Mouse (Mus musculus) kidney, adult 8-10 months (tissue): Measurements from ENCODE around the gene Gprc5b.
A peak's percentile ranks its signal among the peaks of the same experiment; 100 is the strongest.

Experiments used
- DNase-seq, 2 experiments: peaks; one replicate each; pipeline ENCODE4 v3.0.0; 2022

Gprc5b gene

DNA sequence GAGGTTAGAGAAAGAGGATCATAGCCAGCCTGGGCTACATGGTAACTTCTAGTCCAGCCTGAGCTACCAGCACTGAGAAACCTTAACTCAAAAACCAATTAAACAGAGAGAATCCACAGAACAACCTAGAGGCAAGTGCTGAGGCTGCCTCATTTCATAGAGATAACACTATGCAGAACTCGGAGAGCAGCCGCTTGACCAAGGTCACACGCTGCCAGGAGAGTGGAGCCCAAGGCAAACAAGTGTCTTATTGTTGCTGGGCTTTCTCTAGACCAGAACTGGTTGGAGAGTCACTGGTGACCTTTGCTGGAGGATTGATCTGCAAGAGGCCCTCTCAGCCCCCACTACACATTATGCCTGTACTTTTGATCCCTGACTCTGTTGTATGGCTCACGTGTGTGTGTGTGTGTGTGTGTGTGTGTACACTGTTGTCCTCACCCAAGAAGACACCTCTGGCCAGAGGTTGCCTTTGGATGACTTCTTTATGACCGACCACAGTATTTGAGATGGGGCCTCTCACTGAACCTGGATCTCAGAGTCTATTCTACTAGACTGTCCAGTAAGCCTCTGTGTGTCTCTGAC, 5.6 kb downstream of the Gprc5b start:
- no peak for DNase-seq

DNA sequence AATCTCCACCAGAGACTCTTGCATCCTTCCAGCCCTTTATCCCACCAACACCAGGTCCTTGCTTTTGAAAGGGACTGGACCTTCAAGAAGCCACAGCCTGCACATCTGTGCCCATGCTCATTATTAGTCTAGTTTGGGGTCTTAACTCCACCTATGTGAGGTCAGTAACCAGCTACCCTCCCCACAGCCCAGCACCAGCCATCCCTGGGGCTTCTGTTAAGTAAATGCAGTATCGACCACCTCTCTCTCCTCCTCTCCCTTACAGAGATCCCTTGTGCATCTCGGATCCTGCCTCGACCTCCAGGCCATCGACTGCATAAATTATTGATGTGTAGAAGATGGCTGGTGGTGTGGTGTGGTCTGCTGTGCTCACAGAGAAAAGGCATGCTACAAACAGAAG, 8.6 kb downstream of the Gprc5b start:
- DNase-seq: no peak

DNA sequence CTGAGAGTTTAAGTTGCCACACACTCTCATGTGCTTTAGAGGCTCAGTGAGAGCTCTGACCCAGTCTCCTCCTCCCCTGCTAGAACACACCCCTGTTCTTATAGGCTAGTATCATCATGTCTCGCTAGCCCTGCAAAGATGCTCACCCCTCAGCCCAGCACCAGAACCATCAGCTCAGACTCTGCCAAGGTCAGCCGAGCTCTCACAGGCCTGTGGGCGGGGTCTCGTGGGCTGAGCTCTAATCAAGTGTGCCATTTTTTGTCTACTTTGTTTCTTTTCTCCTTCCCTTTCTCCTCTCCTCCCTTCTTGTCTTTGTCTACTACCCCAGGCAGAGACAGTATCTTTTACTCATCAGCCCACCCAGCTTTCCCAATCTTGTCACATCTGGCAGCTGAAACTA, 9.2 kb downstream of the Gprc5b start:
- no peak for DNase-seq

DNA sequence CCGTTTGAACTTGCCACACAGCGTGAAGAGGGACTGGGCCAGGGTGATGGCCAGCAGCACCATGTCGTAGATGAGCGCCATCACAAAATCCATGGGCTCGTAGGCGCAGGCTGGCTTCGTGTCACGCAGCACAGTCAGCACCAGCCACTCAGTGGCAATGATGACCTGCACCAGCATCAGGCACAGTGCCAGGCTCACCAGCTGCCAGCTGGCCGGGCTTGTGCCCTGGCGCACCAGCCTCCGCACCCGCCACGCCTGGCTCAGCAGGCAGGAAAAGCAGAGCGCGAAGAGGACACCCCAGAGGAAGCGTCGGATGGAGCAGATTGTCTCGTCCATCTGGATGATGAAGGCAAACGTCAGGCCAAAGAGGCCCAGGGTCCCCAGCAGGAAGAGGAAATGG, 11.1 kb downstream of the Gprc5b start:
- DNase-seq: peak; percentile 47 to 55

DNA sequence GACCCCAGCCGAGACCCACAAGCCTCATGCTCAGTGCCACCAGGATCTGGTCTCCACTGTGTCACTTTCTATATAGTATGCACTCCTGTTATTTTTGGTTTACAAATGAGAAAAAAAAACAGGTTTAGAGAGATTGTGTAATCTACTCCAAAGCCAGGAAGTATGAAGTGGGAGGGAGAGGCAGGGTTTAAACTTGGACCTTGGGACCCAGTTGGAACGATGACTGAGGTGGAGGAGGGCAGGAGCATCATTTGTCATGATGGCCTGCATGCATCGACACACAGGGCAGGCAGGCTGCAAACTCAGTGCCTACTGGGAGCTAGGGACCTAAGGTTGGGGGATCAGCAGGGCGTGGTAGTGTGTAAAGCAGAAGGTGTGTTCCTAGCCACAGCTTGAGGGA, 12.4 kb downstream of the Gprc5b start:
- DNase-seq: no peak

DNA sequence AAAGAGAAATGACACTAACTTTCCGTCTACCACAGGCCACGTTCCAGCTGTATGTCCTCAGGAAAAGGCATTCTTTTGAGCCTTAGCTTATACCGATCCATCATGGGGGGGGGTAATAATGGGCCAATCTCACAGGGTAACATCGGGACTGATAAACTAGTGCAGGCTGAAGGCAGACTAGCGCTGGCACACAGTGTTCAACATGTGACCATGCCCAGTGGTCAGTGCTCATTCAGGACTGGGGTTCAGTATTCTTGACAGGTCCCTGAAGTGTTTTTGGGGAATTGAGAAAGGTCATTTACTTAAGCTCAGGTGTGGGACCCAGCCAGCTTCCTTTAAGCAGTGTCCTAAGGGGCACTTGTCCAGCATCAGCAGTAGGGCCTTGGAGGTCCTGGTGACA, 13.2 kb downstream of the Gprc5b start:
- no peak for DNase-seq

DNA sequence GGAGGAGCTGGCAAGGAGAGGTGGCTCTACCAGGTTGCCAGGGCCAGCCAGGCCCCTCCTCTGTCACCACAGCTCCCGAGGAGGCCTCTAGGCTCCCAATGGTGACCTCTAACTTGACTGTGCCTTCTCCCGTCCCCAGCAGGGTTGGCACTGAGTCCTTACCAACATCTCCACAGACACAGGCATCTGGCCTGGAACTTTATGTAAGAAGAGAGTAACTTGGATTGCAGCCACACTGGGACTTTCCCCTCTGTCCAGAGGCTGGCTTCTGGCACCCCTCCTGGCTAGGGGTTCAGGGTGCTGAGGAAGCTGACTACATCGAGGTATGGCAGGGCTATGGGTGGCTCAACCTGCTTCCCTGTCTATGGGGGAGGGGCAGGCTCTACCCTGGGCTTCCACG, 13.7 kb downstream of the Gprc5b start:
- DNase-seq: peak; percentile 25 to 59

DNA sequence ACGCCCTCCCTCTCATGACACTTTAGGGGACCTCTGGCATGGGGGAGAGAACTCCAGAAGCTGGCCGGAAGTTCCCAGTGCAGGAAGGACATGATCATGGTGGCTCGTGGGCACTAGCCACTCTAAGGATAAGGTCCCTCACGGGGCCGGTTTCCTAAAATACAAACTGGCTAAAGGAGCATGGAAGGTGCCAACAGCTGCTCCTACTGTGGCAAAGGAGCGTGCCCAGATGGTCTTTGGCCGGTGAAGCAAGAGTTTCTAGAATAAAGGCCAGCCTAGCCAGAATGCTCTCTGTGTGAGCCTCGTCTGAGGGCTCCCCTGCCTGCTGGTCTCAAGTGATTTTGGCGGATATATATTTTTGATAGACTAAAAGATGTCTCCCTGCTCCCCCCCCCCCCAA, 15.3 kb downstream of the Gprc5b start:
- no peak for DNase-seq

DNA sequence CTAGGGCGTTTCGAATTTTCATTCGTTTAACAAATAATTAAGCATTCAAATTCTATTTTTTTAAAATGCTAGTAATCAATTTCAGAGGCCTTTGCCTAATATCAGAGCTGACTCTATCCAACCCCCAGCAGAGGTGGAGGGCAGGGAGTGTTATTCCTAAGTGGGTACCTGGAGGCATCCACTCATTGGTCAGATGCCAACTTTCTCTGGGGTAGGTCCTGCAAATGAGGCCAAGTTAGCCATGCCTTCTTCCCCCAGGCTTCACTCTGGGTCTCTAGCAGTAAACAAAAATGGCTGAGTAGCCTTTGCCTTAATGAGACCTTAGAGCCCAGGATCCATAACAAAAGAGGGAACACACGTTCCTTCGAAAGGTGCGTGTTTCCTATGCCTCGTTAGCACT, 15.9 kb downstream of the Gprc5b start:
- no peak for DNase-seq

DNA sequence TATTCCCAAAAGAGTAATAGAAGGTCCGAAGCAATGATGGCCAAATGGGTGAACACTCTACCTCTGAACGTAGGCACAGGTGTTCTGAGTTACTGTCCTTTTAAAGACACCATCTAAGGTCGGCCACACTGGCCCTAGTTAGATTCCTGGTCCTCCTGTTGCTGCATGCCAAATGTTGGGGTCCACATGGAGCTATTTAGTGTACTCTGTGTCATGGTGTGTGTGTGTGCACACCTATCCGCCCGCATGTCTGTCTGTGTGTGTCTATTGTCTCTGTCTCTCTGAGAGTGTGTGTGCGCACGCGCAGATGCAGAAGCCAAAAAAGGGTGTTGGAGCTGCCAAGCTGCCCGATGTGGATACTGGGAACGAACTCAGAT, 17.9 kb downstream of the Gprc5b start:
- no peak for DNase-seq

DNA sequence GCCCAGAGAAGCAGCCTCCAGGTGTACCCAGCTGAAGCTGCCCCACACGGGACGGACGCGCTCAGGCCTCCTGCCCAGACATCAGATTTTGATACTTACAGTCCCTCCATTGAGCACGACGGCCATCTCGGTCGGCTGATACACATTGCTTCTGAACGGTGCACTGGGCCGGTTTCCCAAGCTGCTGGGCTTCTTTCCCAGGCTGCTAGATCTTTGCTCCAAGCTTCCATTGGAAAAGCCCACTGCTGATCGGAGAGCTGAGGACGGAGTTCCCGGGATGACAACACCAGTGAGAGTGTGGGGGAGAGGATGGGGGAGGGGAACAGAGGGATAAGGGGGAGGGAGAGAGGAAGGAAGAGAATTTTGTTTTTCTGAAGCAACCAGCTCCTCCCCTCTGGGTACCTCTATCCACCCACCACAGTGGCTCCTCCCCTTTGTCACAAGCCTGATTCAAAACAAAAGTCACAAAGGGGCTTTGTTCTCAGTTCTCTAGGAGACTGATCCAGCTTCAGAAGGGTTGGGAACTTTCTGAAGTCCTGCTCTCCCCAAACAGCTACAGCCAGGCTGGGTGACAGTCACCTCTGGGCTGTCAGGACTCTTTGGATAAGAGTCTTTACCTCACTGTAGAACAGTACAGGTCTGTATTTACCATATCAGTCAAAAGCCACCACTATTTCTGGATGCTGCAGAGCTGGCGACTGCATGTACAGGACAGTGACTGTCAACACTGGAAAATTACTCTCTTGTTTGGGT, 18.4 kb downstream of the Gprc5b start:
- DNase-seq: no peak

DNA sequence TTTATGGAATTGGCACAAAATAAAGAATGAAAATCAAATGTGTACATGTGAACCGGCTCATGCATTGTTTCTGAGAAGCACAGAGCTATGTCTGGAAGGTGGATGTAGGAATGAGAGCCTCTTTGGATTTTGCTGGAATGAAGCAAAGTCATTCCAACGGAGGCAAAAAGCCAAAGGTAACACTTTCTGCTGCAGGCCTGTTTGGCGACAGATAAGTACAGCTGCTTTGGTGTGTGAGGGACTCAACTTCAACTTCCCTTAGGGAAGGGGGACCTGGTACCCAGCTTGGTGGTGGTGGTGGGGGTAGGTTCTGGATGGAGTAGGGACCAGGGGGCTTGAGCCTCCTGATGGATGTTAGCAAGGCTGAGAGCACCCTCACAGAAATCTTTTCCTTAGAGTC, 19.2 kb downstream of the Gprc5b start:
- no peak for DNase-seq

DNA sequence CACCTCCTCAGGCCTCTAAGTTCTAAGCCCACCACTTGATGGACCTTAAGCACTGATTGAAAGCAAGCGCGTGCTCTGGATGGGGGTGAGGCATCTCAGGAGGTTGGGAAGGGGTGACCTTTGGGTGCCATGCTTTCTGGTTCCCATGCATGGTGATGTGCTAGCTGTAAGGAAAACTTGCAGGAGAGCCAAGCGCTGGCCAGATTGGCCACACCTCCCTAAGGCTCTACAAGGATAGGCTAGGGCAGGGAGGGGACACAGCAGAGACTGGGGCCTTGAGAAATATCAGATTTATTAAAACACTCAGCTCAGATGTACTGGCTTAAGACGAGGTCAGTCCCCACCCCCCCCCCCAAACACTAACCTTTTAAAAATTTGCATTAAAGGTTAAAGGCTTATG, 21.6 kb downstream of the Gprc5b start:
- DNase-seq: no peak

DNA sequence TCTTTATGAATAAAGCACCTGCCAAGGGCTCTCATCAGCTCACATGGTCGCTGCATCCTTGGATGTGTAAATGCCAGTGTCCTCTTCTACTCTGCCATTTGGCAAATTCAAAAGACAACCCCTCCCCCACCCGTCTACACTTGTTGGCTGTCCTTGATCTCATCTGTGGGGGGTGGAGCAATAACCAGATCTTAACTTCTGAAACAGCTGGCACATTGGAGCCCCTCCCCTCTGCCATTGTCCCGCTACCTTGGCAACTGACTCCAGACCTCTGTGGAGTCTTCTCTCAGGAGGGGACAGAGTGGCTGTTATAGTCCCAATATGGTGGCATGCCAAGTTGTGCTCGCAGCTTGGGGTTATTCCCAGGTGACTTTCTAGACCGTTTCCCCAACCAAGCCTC, 22.7 kb downstream of the Gprc5b start:
- no peak for DNase-seq

DNA sequence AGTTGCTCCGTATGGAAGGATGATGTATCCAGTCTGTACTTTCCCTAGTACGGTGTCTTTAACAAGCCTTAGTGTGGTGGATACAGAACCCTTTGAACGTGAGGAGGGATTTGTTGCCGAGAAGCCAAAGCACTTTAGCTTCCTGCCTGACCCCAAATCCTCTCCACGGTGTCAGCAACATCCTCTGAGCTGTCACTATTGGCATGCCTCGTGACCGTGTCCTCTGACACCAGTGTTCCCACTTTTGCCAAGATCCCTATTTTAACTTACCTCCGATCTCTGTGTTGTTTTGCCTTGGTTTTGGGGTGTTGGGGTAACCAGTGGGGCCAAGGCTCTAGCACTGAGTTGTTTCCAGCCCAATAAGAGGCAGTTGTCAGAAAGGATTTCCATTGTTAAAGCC, 23.5 kb downstream of the Gprc5b start:
- DNase-seq: no peak

DNA sequence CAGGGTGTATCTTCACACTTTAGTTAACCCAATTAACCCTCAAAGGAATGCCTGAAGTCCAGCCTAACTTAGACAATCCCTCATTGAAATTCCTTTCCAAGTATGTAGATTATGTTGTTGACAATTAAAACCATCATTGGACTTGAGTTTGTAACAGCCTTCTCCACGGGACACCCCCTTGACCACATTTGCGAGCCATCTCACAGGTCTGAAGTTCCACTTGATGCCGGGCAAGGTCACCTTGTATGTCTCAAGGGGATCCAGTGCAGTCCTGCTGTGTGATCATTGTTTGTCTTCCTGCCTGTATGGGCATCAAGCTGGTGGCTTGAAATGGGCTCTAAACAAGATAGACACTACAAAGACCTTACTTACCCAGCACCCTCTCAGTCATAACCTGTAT, 26.1 kb downstream of the Gprc5b start:
- DNase-seq: no peak

DNA sequence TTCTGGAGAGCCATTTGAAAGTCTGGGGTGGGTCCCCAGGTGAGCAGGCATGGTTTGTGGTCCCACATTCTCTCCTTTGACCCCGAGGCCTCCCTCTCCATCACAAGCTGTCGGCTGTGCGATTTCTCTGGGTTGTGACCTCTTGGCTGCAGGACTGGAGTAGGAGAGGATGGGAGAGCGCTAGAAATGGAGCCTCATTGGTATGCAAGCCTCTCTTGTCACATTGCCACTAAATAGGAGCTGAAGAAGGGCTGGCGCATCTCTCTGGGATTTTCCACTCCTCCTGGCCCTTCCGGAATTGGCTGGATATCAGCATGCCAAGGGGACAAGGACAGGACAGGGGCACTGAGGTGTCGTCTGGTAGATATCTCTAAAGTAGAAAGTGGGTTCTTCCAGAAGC, 29.8 kb downstream of the Gprc5b start:
- DNase-seq: no peak

DNA sequence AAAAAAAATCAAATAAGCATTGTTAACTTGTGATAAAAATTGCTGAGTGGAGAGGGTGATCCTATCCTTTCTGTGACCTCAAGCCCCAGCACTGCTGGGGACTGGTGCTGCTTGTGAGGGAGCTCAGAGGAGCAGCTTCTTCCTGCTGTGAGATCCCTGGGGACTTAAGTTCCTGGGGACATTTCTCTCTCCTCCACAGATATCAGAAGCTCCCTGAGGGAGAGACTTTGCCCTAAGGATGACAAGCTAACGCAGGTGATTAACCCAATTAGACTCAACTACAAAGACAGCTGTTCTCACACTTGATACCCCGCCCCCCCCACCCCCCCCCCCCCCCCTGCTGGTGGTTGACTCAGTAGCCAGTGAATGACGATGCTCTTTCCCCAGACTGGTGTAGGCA, 30.2 kb downstream of the Gprc5b start:
- DNase-seq: no peak

DNA sequence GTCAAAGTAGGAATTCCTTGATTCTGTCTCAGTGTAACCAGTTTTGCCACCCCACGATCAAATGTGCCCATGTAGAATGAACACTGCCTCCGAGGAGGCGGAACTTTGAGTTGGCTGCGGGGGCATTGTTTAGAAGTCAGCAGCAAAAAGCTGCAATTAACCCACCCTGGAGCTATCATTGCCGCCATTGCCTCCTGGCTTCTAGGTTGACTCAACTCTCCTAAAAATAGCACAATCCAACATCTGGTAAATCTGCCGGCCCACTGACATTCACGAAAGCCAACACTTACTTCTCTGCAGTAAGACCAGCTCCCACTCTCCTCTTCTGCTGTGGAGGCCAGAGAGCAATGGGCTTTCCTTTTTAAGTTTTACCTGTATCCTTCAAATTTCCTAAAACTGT, 35.8 kb downstream of the Gprc5b start:
- DNase-seq: no peak

DNA sequence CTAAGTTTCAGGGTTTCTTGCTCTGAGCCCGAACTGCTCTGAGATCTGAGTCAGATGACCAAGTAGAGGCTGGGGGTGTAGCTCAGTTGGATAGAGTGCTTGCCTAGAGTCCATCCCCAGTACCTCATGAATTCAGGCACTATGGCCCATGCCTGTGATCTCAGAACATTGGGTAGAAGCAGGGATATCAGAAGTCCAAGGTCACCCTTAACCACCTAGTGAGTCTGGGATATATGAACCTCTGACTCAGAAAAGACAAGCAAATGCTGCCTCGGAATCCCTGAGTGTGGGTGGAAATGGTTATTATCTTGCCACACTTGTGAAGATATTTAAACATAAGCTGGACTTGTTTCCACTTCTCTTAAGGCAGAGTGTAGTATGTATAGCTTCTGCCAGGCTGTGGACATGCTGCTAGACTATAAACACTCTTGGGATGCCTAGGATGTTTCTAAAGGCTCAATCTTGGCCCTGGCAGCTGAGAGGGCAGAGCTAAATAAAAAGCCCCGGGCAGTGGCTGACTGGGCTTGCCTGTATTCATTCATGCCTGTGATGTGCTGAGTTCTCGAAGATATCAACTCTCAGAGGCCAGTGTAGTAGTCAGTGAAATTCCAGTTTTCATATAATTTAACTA, 38.3 kb downstream of the Gprc5b start:
- DNase-seq: no peak

DNA sequence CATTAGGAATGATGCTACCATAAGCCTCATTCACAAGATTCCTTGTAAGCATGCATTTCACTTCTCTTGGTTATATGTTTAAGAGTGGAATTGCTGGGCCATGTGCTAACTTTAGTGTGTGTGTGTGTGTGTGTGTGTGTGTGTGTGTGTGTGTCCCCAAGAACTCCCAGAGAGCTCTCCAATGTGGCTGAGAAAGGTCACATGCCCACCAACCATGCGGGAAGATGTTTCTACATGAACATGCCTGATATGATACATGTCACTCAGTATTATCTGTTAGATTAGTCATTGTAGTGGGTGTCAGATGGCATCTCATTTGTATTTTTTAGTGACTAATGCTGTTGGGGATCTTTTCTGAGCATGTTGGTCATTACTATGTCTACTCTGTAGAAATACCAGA, 40.0 kb downstream of the Gprc5b start:
- no peak for DNase-seq

DNA sequence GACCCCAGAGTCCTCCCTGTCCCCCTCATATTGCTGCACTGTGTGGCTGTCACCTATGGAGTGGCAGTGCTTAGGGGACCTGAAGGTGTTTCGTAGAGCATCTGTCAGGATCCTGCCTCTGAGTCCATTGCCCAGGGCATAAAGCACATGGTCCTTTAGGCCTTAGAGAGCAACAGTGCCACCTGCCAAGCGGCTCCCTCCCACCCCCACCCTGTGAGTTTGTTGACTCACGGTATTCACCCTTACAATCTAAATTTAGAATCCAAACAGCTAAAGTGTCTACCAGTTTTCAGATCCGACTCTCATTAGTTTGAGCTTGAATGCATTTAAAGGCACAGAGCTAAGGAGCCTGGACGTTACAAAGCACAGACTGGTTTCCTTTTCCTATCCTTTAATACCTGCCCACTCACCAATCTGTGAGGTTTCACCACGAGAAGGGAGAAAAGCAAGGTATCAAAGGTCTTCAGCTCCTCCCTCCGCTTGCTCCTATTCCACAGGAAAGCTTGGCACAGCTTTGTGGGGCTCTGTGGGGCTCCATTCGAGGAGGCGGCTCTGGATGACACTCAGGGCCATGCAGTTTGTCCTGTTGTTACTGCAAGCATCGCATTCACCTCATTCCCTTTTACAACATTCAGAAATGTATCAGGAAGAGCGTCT, 41.3 kb downstream of the Gprc5b start:
- no peak for DNase-seq

DNA sequence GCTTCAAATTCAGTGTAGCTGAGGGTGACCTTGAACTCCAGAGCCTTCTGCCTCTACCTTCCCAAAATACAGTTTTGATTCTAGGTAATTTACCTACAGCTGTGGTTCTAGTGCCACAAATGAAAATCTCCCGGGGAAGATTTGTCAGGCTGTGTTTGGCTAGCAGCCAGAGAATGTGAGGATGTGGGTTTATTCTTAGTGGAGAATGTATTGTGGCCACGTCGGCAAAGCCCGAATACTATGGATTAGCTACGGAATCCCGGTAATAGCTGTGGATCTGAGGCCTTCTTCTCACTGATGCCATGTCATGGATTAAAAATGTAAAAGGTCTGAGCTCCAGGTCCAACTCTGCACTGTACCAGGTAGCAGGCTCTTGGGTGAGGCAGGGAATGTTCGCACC, 45.3 kb downstream of the Gprc5b start:
- DNase-seq: no peak

DNA sequence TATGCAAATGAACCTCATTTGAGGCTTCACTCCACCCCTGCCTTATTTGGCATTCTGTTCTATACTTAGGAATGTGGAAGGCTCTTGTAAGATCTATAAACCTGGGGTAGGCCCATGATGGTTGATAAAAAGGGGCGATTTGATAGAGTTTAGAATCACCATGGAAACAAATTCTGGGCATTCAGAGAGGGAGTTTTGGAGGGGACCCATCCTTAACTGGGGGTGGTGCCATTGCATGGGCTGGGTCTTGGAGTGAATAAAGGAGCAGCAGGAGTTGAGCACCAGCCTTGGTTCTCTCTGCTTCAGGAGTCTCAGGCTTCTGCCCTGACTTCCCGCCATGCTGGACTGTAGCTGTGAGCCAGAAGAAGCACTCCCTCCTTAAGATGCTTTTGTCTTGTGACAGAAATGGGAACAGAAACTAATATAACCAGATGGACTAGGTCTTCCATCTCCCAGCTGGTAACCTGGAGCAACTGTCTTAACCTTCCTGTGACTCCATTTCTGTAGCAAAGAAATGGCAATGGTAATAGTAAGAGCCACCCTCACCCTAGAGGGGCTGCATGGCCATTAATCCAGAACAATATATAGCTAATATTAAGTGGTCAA, 46.2 kb downstream of the Gprc5b start:
- DNase-seq: no peak
